Mouse (Mus musculus) CH12F3 (cell line): ENCODE data around the gene Caprin1.

Experiments
- in situ Hi-C: fragments of 300-500 bp; cut with MboI; formaldehyde crosslinking; loops from 2 replicates; pipeline ENCODE4 v1.14.3; 2020; ENCODE audit warnings: low sequenced_read_pairs

The Caprin1 gene

DNA sequence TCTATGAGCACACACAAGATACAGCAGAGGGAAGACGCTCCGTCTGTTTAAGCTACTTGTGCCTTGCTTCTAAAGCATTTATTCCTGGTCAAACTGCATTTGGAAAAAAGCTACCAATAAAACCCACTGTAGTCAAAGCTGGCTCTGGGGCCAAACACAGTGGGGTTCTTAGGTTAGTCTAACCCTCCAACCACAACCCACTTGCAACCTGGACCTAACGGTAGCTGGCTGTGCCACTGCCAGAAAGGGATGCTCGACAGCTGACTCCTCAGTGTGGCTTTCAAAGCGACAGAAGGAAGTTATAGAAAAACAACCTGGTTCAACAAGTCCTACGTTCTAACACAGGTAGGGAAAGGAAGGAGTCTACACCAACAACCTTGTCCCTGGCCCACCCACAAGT, 66.0 kb downstream of the Caprin1 start:
- in situ Hi-C loops = no loop called here

DNA sequence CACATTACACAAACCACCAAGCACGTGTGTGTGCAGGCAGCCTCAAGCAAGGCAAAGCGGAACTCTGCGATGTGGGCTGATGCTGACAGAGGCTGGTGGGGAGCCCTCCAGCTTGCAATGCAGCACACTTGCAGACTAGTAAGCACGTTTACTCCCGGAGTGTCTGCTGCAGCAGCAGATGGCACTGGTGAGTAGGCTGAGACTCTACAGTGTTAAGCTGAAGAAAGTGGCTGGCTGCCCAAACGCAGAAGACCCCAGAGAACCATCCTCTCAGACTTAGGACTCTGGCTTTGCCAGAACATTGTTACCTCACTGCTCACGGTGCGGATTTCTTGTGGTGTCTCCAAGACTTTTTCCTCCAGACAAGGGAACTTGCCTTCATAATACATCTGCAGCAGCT, 66.5 kb downstream of the Caprin1 start:
- in situ Hi-C loops = no loop called here

DNA sequence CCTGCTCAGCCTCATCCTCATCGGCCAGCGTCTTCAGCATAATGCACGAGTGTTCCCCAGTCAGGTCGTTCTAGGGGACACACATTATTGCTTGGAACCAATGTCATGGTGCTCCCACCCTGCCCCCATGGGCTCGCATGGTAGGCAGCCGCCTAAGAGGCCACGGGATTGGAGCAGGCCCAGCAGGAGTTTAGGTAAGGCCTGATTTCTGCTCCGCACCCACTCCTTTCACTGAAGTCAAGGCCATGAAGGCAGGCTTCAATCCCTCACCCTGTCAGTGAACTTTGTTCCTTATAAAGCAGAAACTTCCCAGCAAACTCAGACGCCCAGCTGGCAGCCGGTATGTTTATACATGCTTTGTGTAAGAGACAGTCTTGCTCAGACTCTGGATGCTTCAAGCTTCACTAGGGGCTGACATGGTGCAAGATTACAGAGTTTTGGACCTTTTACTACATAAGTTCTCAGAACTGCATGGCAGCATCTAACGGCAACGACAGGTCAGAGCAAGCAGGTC, 69.4 kb downstream of the Caprin1 start:
- in situ Hi-C loops = loop anchor here (10.0 kb wide), 1 partner anchor 263 kb away; no protein-coding TSS in a partner anchor

DNA sequence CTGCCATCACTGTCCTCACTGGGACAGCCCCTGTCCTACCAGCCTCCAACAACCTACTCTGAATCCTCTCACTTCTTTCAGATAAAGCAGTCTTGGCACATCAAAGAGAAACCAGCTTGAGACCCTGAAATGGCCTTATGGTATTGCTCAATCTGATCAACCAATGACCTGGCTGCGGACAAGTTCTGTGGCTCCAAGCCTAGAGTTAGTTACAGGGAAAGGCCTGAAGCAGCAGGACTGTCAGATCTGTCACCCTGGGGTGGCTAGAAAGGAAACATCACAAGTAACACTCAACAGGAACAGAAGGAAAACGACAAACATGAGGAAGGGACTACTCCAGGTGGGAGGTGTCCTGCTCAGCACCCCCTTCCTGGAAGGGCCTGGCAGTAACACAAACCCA, 72.9 kb downstream of the Caprin1 start:
- in situ Hi-C loops = loop anchor here (10.0 kb wide), 1 partner anchor 260 kb away; no protein-coding TSS in a partner anchor

DNA sequence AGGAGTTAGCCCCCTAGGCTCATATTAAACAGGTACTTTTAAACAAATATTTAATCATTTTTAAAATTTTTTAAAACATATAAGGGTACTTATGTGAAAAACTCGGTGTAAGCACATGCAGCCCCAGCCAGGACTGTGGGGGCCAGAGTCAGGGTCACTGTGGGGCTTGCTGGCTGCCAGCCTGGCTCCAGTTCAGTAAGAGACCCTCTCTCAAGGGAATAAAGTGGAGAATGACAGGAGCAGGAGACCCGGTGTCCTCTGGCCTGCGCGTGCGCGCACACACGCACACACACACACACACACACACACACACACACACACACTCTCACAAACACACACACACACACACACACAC, 78.2 kb downstream of the Caprin1 start:
- in situ Hi-C loops = no loop called here

DNA sequence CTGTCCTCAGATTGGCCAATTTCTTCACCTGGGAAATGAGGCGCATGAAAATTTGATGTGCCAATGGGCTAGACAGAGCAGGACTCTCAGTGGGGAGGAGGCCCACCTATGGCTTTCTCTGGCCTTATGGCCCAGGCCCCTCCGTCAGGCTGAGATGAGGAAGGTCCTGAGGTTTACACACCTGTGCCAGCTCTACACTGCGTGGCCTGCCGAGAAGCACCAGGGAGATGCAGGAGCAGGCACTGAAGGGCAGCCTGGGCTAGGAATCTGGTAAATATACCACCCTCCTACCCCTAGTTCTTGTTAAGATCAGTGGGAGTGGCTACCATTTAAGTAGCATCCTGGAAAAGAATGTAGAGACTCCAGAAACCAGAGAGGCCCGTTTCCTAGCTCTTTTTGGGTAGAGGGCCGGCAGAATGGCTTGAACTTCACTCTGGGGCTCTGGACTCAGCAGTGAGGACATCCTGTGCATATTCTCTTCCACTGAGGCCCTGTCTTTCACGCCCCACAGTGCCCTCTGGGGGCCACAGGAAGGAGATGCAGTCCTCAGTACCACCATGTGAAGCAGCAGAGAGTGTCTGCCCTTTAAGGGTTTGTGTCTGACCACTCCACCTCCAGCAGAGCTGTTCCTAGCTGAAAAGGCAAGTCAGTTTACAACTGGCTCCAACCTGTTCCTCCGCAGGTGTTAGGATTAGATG, 78.7 kb downstream of the Caprin1 start:
- in situ Hi-C loops = no loop called here

DNA sequence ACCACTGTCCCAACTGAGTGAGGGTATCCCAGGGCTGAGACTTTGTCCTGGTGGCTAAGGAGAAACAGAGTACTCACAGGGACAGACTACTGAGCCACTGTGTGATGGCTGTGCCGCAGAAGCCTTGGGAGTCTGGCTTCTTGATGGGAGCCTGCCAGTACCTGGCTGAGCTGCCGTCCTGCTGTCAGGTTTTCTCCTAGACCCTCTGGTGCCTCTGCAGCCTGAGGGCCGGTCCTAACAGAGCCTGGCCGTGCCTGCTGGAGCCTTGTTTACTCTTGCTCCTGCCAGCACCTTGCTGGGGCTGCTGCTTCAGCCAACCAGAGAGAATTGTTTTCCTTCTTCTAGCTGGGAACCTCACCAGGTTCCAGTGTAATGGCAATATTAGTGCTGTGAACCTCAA, 83.0 kb downstream of the Caprin1 start:
- in situ Hi-C loops = loop anchor here (5.0 kb wide), 1 partner anchor 147 kb away; the partner anchor contains the start of gene Abtb2

DNA sequence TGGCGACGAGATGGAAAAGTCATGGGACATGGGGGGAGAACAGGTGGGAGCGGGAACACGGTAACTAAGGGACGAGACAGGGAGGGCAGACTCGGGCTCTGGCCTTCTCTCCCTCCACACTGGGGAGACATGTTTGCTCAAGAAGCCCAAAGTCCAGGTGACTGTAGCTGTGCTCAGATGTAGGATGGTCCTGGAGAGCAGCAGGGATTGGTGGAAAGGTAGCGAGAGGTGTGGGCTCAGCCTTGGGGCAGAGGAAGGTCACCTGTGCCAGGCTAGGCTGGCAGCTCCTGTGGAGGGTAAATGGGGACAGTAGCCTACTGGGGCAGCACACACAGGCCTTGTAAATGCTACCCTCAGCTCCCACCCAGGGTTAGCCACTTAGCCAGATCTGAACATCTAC, 83.6 kb downstream of the Caprin1 start:
- in situ Hi-C loops = loop anchor here (5.0 kb wide), 1 partner anchor 147 kb away; the partner anchor contains the start of gene Abtb2
